In genomic region chr4:135686568-135686953, GRCm38 (mm10) we compare ENCODE assay signal across 8 mouse cellular contexts. TPM values are rescaled to one million over a fixed set of nuclear protein-coding genes. Genes with fewer than 3 reads are reported as not detected.
A peak's percentile ranks its signal among the peaks of the same experiment; 100 is the strongest.
DNase-seq lines count a peak whose midpoint lies in the region; ATAC-seq and TF ChIP-seq lines count a peak whose summit lies in the region.

No protein-coding gene starts in this region.

- WGBS in heart, embryonic 11.5 days (ENCODE audit: insufficient replicate concordance), result under 1% methylated on average over 21 of the region's 21 CpGs
- 1% methylated on average over 21 of the region's 21 CpGs for WGBS in heart, embryonic 16.5 days
- WGBS in liver, postnatal 0 days (ENCODE audit: insufficient replicate concordance), result 2% methylated on average over 21 of the region's 21 CpGs

- TF ChIP-seq CTCF in liver, postnatal 0 days (IDR thresholded peaks at IDR 0.05; ENCODE audit: low read depth), result no peak

- DNase-seq in heart, adult 11 months, result no peak
- DNase-seq in R1 (ENCODE audit: low read depth, low spot score), result peak; percentile 30
- no peak for DNase-seq in liver, postnatal 0 days
- no peak for DNase-seq in right cerebral cortex, postnatal 10 days (ENCODE audit: low spot score in 2 of 2)
- no peak for DNase-seq in thymus, postnatal 25 days

- peak overlapping the region; percentile 77 for H3K9ac ChIP-seq in heart, embryonic 11.5 days (ENCODE audit: low read depth, low read length)
- H3K9ac ChIP-seq in heart, embryonic 16.5 days (ENCODE audit: low read length), result peak overlapping the region; percentile 84
- H3K9ac ChIP-seq in liver, postnatal 0 days (replicated peaks), result peak overlapping the region; percentile 66

- ATAC-seq in heart, embryonic 11.5 days (replicated peaks; ENCODE audit: insufficient number of reproducible peaks, low FRiP score, low TSS enrichment), result no peak
- ATAC-seq in heart, embryonic 16.5 days (replicated peaks; ENCODE audit: extremely low read depth, insufficient read depth, low FRiP score), result no peak
- ATAC-seq in liver, postnatal 0 days, result peak; percentile 16; the same call in 1 of the 2 replicates
- ATAC-seq in cerebellum, adult (ENCODE audit: insufficient number of reproducible peaks, low FRiP score, low TSS enrichment), result no peak

- H3K9me3 ChIP-seq in heart, embryonic 11.5 days (replicated peaks; ENCODE audit: control insufficient read depth, low read length), result no peaks in the 10 kb centered on the region
- H3K9me3 ChIP-seq in heart, embryonic 16.5 days (replicated peaks; ENCODE audit: control insufficient read depth, low read length), result no peaks in the 10 kb centered on the region
- H3K9me3 ChIP-seq in liver, postnatal 0 days (ENCODE audit: low read length), result no peaks in the 10 kb centered on the region

- H3K27me3 ChIP-seq in heart, embryonic 11.5 days (ENCODE audit: control insufficient read depth, insufficient read depth, low read length), result peaks cover 40% of the 10 kb centered on the region
- H3K27me3 ChIP-seq in heart, embryonic 16.5 days (ENCODE audit: control insufficient read depth, insufficient read depth, low read length), result peaks cover 15% of the 10 kb centered on the region
- peaks cover 54% of the 10 kb centered on the region for H3K27me3 ChIP-seq in liver, postnatal 0 days (ENCODE audit: insufficient read depth, low read length)

- H3K4me2 ChIP-seq in heart, embryonic 11.5 days, result peak overlapping the region; percentile 99
- H3K4me2 ChIP-seq in heart, embryonic 16.5 days (ENCODE audit: low read depth, low read length), result peak overlapping the region; percentile 95
- H3K4me2 ChIP-seq in liver, postnatal 0 days (ENCODE audit: low read depth, low read length), result peak overlapping the region; percentile 85

- TF ChIP-seq EP300 in liver, postnatal 0 days (IDR thresholded peaks at IDR 0.05; ENCODE audit: low read depth), result no peak

- no peak overlapping the region for H3K27ac ChIP-seq in heart, embryonic 11.5 days (ENCODE audit: low read depth, low read length)
- no peak overlapping the region for H3K27ac ChIP-seq in heart, embryonic 16.5 days (ENCODE audit: low read length)
- H3K27ac ChIP-seq in liver, postnatal 0 days (ENCODE audit: low read depth), result no peak overlapping the region; the same call in 1 of the 2 replicates

- 0 out of 2 replicates have a peak, but pooled peaks cover 6% of the 10 kb centered on the region for H3K4me1 ChIP-seq in heart, embryonic 11.5 days (ENCODE audit: control insufficient read depth, insufficient read depth, low read length)
- H3K4me1 ChIP-seq in heart, embryonic 16.5 days (ENCODE audit: control insufficient read depth, insufficient read depth, low read length), result peaks cover 7% of the 10 kb centered on the region
- H3K4me1 ChIP-seq in liver, postnatal 0 days (ENCODE audit: insufficient read depth), result peaks cover 6% of the 10 kb centered on the region; the same call in 1 of the 2 replicates

- peak overlapping the region; percentile 74 for H3K4me3 ChIP-seq in heart, embryonic 11.5 days (ENCODE audit: low read depth, low read length)
- peak overlapping the region; percentile 78 for H3K4me3 ChIP-seq in heart, embryonic 16.5 days (ENCODE audit: low read length)
- peak overlapping the region; percentile 65 for H3K4me3 ChIP-seq in liver, postnatal 0 days (ENCODE audit: low read depth, low read length)

- H3K36me3 ChIP-seq in heart, embryonic 11.5 days (ENCODE audit: control insufficient read depth, insufficient read depth, low read length), result no peaks in the 10 kb centered on the region
- no peaks in the 10 kb centered on the region for H3K36me3 ChIP-seq in heart, embryonic 16.5 days (ENCODE audit: control insufficient read depth, insufficient read depth)
- no peaks in the 10 kb centered on the region for H3K36me3 ChIP-seq in liver, postnatal 0 days (replicated peaks; ENCODE audit: insufficient read depth, low read length)

RNA-seq across cellular contexts. Expression of gene Ifnlr1, which starts 0.5 kb away (rescaled TPM):
- 0.17 and 0.20 TPM in 2 replicates for polyA plus RNA-seq in heart, embryonic 11.5 days (2014; fragmentation: Nextera tagmentation; extraction: Ambion mirVana)
- 0.66 and 0.69 TPM in 2 replicates for polyA plus RNA-seq in heart, embryonic 16.5 days (2015; fragmentation: Nextera tagmentation; extraction: Ambion mirVana)
- polyA plus RNA-seq in liver, postnatal 0 days (2015; fragmentation: Nextera tagmentation; extraction: Ambion mirVana), result 0.22 and 0.30 TPM in 2 replicates

RNA-seq across cellular contexts. Expression of gene Il22ra1, which starts 41.4 kb away (rescaled TPM):
- not detected in 2 replicates for polyA plus RNA-seq in heart, embryonic 11.5 days (2014; fragmentation: Nextera tagmentation; extraction: Ambion mirVana)
- not detected in 2 replicates for polyA plus RNA-seq in heart, embryonic 16.5 days (2015; fragmentation: Nextera tagmentation; extraction: Ambion mirVana)
- polyA plus RNA-seq in liver, postnatal 0 days (2015; fragmentation: Nextera tagmentation; extraction: Ambion mirVana), result 0.25 and 0.39 TPM in 2 replicates
